Mouse (Mus musculus): ENCODE results near the gene Tmem43. TPM values are rescaled to one million over a fixed set of nuclear protein-coding genes. Genes with fewer than 3 reads are reported as not detected.

Tmem43 gene
- polyA plus RNA-seq, 2 experiments: 7.1 to 11.3 TPM

GRCm38 (mm10) chr6:91510211-91510610 lies 36.7 kb downstream of the Tmem43 start:
- Histone ChIP-seq H3K4me2 (ENCODE audit: low read depth) (no peak overlapping the region), H3K27me3 (ENCODE audit: control insufficient read depth, insufficient read depth, low read length) (no peaks in the 10 kb centered on the region), H3K36me3 (replicated peaks; ENCODE audit: control insufficient read depth, insufficient read depth, low read depth) (no peaks in the 10 kb centered on the region; the same call in 1 of the 2 replicates), H3K9me3 (ENCODE audit: control insufficient read depth, low read length) (no peaks in the 10 kb centered on the region), H3K4me3 (ENCODE audit: insufficient read depth in 1 of 2, low read depth in 2 of 2, low read length in 2 of 2) (no peak overlapping the region), H3K27ac (no peak overlapping the region), H3K4me1 (replicated peaks; ENCODE audit: control insufficient read depth in 2 of 2, insufficient read depth in 2 of 2, low read length in 1 of 2) (peaks cover 5 to 10% of the 10 kb centered on the region in 2 experiments), H3K9ac (replicated peaks) (no peak overlapping the region)
- no peak for TF ChIP-seq CTCF (IDR thresholded peaks at IDR 0.05; ENCODE audit: low read depth)
- no peak for TF ChIP-seq EP300 (IDR thresholded peaks at IDR 0.05; ENCODE audit: low read depth)
- no peak for ATAC-seq (ENCODE audit: insufficient read depth)
- no peak for DNase-seq (ENCODE audit: low read depth in 3 of 3, low spot score in 3 of 3)
- 64% methylated on average over 10 of the region's 10 CpGs for WGBS (ENCODE audit: insufficient replicate concordance)

GRCm38 (mm10) chr6:91514135-91514534 lies 40.6 kb downstream of the Tmem43 start:
- Histone ChIP-seq H3K36me3 (replicated peaks; ENCODE audit: control insufficient read depth, insufficient read depth, low read depth) (peaks cover 12% of the 10 kb centered on the region), H3K27me3 (ENCODE audit: control insufficient read depth, insufficient read depth, low read length) (no peaks in the 10 kb centered on the region), H3K4me2 (ENCODE audit: low read depth) (peak overlapping the region; percentile 95; the same call in 1 of the 2 replicates), H3K4me3 (ENCODE audit: insufficient read depth in 1 of 2, low read depth in 2 of 2, low read length in 2 of 2) (no peak overlapping the region), H3K27ac (no peak overlapping the region), H3K4me1 (replicated peaks; ENCODE audit: control insufficient read depth in 2 of 2, insufficient read depth in 2 of 2, low read length in 1 of 2) (peaks cover 9 to 14% of the 10 kb centered on the region in 2 experiments), H3K9me3 (ENCODE audit: control insufficient read depth, low read length) (no peaks in the 10 kb centered on the region), H3K9ac (replicated peaks) (no peak overlapping the region)
- ATAC-seq (ENCODE audit: insufficient read depth) (no peak), DNase-seq (ENCODE audit: low read depth in 3 of 3, low spot score in 3 of 3) (no peak)
- TF ChIP-seq CTCF (IDR thresholded peaks at IDR 0.05; ENCODE audit: low read depth) (no peak), EP300 (IDR thresholded peaks at IDR 0.05; ENCODE audit: low read depth) (no peak)

- H3K27me3 ChIP-seq (ENCODE audit: control insufficient read depth, insufficient read depth, low read length): no peaks in the 10 kb centered on the region
- TF ChIP-seq CTCF (IDR thresholded peaks at IDR 0.05; ENCODE audit: low read depth) (no peak), EP300 (IDR thresholded peaks at IDR 0.05; ENCODE audit: low read depth) (no peak)
- peak overlapping the region; percentile 95 for H3K4me2 ChIP-seq (ENCODE audit: low read depth)
- ATAC-seq (ENCODE audit: insufficient read depth) (no peak), DNase-seq (ENCODE audit: low read depth in 3 of 3, low spot score in 3 of 3) (no peak)
- no peak overlapping the region for H3K27ac ChIP-seq
- H3K9ac ChIP-seq (replicated peaks): peak overlapping the region; percentile 58
- H3K4me1 ChIP-seq (replicated peaks; ENCODE audit: control insufficient read depth in 2 of 2, insufficient read depth in 2 of 2, low read length in 1 of 2): peaks cover 9 to 14% of the 10 kb centered on the region in 2 experiments
- H3K36me3 ChIP-seq (replicated peaks; ENCODE audit: control insufficient read depth, insufficient read depth, low read depth): peaks cover 18% of the 10 kb centered on the region
- WGBS (ENCODE audit: insufficient replicate concordance): 16% methylated on average over 10 of the region's 10 CpGs
- peak overlapping the region; percentile 60 to 88 for H3K4me3 ChIP-seq (ENCODE audit: insufficient read depth in 1 of 2, low read depth in 2 of 2, low read length in 2 of 2)
- no peaks in the 10 kb centered on the region for H3K9me3 ChIP-seq (ENCODE audit: control insufficient read depth, low read length)
Measured at GRCm38 (mm10) chr6:91514737-91515362, 41.3 kb downstream of the Tmem43 start.

DNA sequence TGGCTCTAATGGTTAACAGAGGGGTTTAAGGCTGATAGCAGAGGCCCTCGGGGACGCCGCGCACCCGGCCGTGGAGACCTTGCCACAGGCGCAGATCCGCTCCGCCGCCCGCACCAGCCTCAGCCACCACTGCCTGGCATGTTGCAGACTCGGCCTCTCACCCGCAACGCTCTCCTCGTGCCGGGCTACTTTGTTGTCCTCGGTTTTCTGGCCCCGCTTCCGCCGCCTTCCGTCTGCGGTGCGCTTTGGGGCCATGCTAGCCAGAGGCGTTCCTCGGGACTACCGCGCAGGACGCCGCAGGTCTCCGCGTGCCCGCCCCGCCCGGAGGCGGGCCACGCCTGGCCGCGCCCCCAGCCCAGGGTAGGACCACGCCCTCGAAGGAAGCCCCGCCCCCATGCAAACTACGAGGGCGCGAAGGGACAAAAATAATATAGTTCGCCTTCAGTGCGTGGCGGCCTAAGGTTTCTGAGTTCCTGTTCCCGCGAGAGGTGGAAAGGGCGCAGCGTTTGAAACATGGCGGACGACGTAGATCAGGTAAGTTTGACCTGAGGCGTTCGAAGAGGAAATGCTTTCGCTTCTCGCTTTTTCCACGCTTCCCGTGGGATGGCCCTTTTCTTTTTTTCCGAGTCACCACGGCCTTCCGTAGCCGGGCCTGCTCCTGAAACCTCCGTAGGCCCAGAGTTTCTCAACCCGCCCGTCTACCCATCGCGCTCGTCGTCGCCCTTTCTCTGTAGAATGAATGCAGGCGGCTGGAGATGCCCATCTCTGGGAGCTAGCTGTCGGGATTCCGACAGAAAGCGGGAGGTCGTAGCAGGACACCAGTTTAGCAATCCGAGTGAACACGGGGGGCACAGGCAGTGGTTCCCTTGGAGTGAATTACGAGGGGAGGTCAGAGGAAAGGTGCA lies 42.3 kb downstream of the Tmem43 start, which contains the start of the genes Xpc and Lsm3:
Gene Xpc (minus strand): TSS at position 344 of the 905 bp plus-strand sequence.
Gene Lsm3 (plus strand): TSS at position 384 of the 905 bp plus-strand sequence.
- TF ChIP-seq EP300 (IDR thresholded peaks at IDR 0.05; ENCODE audit: low read depth) (peak; percentile 64; the same call in 1 of the 2 replicates), CTCF (IDR thresholded peaks at IDR 0.05; ENCODE audit: low read depth) (0 out of 2 replicates have a peak, but pooled peaks have one; percentile 20)
- Histone ChIP-seq H3K4me1 (replicated peaks; ENCODE audit: control insufficient read depth in 2 of 2, insufficient read depth in 2 of 2, low read length in 1 of 2) (peaks cover 9 to 14% of the 10 kb centered on the region in 2 experiments), H3K4me2 (ENCODE audit: low read depth) (peak within 1 kb of the TSS; percentile 95), H3K36me3 (replicated peaks; ENCODE audit: control insufficient read depth, insufficient read depth, low read depth) (peaks cover 27% of the 10 kb centered on the region), H3K9ac (replicated peaks) (peak within 1 kb of the TSS; percentile 86), H3K4me3 (ENCODE audit: insufficient read depth in 1 of 2, low read depth in 2 of 2, low read length in 2 of 2) (peak within 1 kb of the TSS; percentile 88 to 99), H3K27me3 (ENCODE audit: control insufficient read depth, insufficient read depth, low read length) (no peaks in the 10 kb centered on the region), H3K27ac (peak within 1 kb of the TSS; percentile 55), H3K9me3 (ENCODE audit: control insufficient read depth, low read length) (no peaks in the 10 kb centered on the region)
- under 1% methylated on average over 80 of the region's 80 CpGs for WGBS (ENCODE audit: insufficient replicate concordance)
- peak; percentile 98 for ATAC-seq (ENCODE audit: insufficient read depth)
- peak; percentile 93 to 94 (median 94) for DNase-seq (ENCODE audit: low read depth in 3 of 3, low spot score in 3 of 3)
